Mouse (Mus musculus) kidney, adult 2 months (tissue): ENCODE measurements around the gene BC024978.

Experiments
- CTCF ChIP-seq: fragments of 200-500 bp; conservative IDR thresholded peaks from 2 replicates; pipeline ENCODE4 v1.5.1; 2011; ENCODE audit warnings: low read depth, mild to moderate bottlenecking, control low read depth, low read length, moderate library complexity, mixed read lengths; ENCODE audit not compliant: insufficient read depth, insufficient read length
- POLR2A ChIP-seq: fragments of 200-500 bp; IDR thresholded peaks from one replicate; pipeline ENCODE4 v1.6.1; 2011; ENCODE audit warnings: low read depth, low read length, control low read depth

DNA sequence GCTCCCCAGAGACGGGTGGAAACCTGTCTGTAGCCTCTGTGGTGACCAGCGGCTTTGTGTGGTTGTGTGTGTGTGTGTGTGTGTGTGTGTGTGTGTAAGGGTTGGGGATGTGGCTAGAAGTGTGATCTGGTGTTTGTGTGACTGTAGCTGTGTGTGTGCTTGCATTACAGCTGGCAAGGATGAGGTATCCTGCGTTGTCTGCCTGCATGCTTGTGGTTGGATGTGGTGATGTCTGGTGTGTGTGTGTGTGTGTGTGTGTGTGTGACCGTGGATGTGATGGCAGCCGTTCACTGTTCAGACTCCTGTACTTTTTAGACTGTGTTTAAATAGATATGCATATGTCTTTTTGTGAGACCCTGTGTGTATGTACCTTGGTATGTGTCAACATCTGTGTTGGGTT is 64.2 kb downstream of the BC024978 start:
- TF ChIP-seq CTCF (no peak), POLR2A (no peak)
